Mouse (Mus musculus): ENCODE measurements around the gene Hoxb9. TPM values are rescaled to one million over a fixed set of nuclear protein-coding genes. Genes with fewer than 3 reads are reported as not detected.
A peak's percentile ranks its signal among the peaks of the same experiment; 100 is the strongest.

Gene Hoxb9
- polyA plus RNA-seq, 1 experiment from 2014 or later, result 1.5 TPM

DNA sequence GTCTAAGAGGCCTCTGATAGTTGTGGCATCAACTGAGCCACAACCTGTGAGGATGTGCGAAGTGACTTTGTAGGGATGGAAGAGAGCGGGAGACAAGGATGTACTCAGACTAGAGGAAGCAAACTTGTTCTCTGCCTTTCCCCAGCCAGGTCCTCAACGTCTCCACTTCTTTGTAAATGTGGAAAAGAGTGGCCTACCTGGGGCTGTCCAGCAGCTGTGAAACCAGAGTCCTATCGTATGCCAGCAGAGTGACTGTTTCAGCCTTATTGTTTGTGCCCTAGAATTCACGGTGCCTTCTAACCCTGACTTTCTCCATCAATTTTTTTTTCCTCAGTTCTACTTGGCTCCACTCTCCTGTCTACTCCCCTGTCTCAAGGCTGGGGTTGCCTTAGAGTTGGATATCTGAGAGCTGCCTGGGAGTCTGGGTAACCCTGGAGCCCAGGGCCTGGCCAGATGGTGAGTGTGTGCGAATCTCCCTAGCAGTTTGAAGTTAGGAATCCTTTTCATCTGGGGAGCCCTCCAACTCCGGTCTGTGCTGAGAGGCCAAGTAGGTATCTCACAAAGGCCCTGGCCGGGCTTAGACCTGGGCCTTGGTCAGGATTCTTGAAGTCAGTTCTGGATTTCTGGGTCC is 6.8 kb upstream of the Hoxb9 start:
- Histone ChIP-seq H3K27ac (ENCODE audit: low read depth, low read length) (no peak overlapping the region), H3K9ac (ENCODE audit: low read depth, low read length) (no peak overlapping the region), H3K4me3 (ENCODE audit: low read depth, low read length) (0 out of 2 replicates have a peak overlapping the region, but pooled peaks have one; percentile 5), H3K4me2 (replicated peaks; ENCODE audit: low read depth) (no peak overlapping the region), H3K27me3 (replicated peaks; ENCODE audit: control insufficient read depth, insufficient read depth, low read length) (peaks cover 99% of the 10 kb centered on the region), H3K9me3 (ENCODE audit: control insufficient read depth) (no peaks in the 10 kb centered on the region), H3K36me3 (ENCODE audit: control insufficient read depth, insufficient read depth) (no peaks in the 10 kb centered on the region), H3K4me1 (replicated peaks; ENCODE audit: control insufficient read depth, insufficient read depth, low read length) (no peaks in the 10 kb centered on the region)
- 16% methylated on average over 8 of the region's 8 CpGs for WGBS
- no peak for ATAC-seq
- TF ChIP-seq CTCF (IDR thresholded peaks at IDR 0.05; ENCODE audit: low read depth), result no peak

DNA sequence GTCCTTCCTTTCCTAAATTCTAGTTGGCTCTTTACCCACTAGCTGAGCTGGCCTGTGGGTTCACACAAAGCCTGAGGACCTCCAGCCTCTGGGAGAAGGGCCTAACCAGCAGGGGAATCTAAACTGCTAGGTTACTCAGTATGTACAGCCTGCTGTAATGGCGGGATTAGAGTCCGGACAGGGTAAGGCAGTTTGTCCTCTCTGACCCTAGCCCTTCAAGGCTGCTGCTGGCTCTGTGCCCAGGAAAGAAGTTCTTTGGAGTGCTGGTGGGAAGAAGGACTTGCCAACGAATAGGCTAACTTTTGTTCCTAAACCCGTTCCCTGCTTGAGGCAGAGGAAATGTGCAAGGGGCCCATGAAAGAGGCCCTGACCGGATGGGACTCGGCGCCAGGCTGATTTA is 5.3 kb upstream of the Hoxb9 start:
- WGBS, result 8% methylated on average over 7 of the region's 7 CpGs
- Histone ChIP-seq H3K27me3 (replicated peaks; ENCODE audit: control insufficient read depth, insufficient read depth, low read length) (peaks cover 99% of the 10 kb centered on the region), H3K9me3 (ENCODE audit: control insufficient read depth) (no peaks in the 10 kb centered on the region), H3K4me3 (ENCODE audit: low read depth, low read length) (no peak overlapping the region), H3K36me3 (ENCODE audit: control insufficient read depth, insufficient read depth) (no peaks in the 10 kb centered on the region), H3K27ac (ENCODE audit: low read depth, low read length) (no peak overlapping the region), H3K4me2 (replicated peaks; ENCODE audit: low read depth) (no peak overlapping the region), H3K4me1 (replicated peaks; ENCODE audit: control insufficient read depth, insufficient read depth, low read length) (no peaks in the 10 kb centered on the region), H3K9ac (ENCODE audit: low read depth, low read length) (no peak overlapping the region)
- no peak; the same call in 1 of the 2 replicates for ATAC-seq
- TF ChIP-seq CTCF (IDR thresholded peaks at IDR 0.05; ENCODE audit: low read depth), result no peak

DNA sequence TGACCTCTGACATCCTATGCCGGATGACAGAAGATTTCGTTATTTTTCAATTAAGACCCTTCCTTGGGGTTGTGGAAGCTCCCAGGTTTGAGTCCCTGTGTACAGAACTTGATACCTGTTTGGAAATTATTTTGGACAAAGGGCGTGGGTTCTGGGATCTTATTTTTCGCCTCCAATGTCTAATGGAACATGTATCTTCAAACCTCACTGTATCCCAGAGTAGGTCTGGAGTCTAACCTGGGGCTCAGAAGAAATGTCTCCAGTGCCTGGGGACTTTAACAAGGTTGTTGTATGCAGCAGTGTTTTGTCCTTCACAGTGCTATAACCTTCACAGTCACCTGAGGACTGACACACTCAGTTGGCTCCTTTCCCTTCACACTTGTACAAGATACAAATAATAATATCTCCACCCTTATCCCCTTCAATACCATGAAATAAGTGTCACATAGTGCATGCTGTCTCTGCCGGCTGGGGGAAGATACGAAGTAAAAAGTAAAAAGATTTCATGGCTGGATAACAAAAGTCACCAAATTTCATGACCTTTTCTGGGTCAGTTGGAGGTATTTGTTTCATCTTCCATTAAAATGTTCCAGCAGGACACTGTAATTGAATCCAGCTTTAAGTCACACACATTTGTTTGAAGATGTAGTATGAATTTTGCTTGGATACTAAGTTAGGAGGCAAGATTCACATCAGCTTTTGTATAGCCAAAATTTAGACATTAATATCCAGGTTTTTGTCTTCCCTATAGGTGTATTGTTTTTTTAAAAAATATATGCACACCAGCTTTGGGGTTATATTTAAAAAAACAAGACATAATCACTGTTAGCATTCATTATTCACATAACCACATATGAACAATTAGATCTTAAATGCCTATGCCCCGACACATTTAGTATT is 4.0 kb upstream of the Hoxb9 start:
- no peaks in the 10 kb centered on the region; the same call in 1 of the 2 replicates for H3K4me1 ChIP-seq (replicated peaks; ENCODE audit: control insufficient read depth, insufficient read depth, low read length)

DNA sequence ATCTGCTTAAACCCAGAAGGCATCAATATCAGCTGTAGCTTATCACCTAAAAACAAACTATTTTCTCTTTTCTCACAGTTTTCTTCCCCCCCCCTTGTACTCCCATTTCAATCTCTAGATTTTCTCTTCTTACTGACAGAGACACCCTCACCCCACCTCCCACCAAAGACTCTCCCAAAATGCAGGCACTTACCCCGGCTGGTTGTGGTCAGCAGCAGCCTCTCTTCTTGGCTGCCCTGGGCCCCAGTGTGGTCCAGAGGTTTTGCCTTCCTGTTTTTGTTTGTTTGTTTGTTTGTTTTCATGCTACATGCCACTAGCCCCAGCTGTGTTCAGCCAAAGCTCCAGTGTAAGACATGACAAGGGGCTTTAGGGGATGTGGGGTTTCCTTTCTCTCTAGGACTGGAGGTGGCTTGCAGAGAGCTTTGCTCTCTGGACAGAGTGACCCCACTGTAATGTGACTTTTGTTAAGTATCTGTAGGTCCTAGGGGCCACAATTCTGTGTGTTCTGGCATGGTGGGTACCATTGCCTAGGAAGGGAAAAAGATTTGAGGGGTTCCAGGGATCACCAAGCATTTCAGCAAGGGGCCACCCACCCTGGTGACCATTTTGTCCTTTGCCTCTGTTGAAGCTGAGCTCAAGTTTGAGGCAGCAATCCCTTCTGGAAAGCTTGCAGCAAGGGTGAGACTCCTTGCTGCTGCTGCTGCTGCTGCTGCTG is 3.1 kb upstream of the Hoxb9 start:
- ATAC-seq, result no peak
- Histone ChIP-seq H3K27ac (ENCODE audit: low read depth, low read length) (no peak overlapping the region), H3K9me3 (ENCODE audit: control insufficient read depth) (no peaks in the 10 kb centered on the region), H3K27me3 (replicated peaks; ENCODE audit: control insufficient read depth, insufficient read depth, low read length) (peaks cover 99% of the 10 kb centered on the region), H3K4me2 (replicated peaks; ENCODE audit: low read depth) (no peak overlapping the region), H3K9ac (ENCODE audit: low read depth, low read length) (no peak overlapping the region), H3K4me1 (replicated peaks; ENCODE audit: control insufficient read depth, insufficient read depth, low read length) (no peaks in the 10 kb centered on the region; the same call in 1 of the 2 replicates), H3K36me3 (ENCODE audit: control insufficient read depth, insufficient read depth) (no peaks in the 10 kb centered on the region), H3K4me3 (ENCODE audit: low read depth, low read length) (no peak overlapping the region)
- WGBS, result 34% methylated on average over 1 of the region's 1 CpGs
- TF ChIP-seq CTCF (IDR thresholded peaks at IDR 0.05; ENCODE audit: low read depth), result no peak

More for the DNA sequence above, 4.0 kb upstream of the Hoxb9 start:
- no peaks in the 10 kb centered on the region for H3K36me3 ChIP-seq (ENCODE audit: control insufficient read depth, insufficient read depth)
- no peak for TF ChIP-seq CTCF (IDR thresholded peaks at IDR 0.05; ENCODE audit: low read depth)
- no peak overlapping the region for H3K27ac ChIP-seq (ENCODE audit: low read depth, low read length)
- H3K4me2 ChIP-seq (replicated peaks; ENCODE audit: low read depth), result no peak overlapping the region
- no peak overlapping the region for H3K4me3 ChIP-seq (ENCODE audit: low read depth, low read length)
- WGBS, result 25% methylated on average over 7 of the region's 7 CpGs
- ATAC-seq, result no peak
- H3K9me3 ChIP-seq (ENCODE audit: control insufficient read depth), result no peaks in the 10 kb centered on the region
- peaks cover 99% of the 10 kb centered on the region for H3K27me3 ChIP-seq (replicated peaks; ENCODE audit: control insufficient read depth, insufficient read depth, low read length)
- no peak overlapping the region for H3K9ac ChIP-seq (ENCODE audit: low read depth, low read length)

DNA sequence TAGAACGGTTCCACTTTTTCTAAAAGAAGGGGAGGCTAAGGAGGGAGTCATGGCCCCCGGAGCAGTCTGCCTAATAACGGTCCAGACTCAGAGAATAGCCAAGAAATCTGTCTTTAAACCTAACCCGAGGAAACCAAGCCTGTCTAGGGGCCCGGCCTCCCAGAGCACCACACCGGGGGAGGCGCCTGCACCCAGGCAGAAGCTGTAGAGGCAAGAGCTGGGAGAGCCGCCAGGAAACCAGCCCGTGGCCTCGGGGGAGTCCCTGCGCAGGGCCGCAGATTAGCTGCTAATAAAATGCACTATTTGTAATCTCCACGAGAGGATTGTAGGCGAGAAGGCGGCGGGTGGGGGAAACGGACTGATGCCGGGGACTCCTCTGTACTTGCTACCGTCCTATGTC is 1.4 kb upstream of the Hoxb9 start:
- H3K4me2 ChIP-seq (replicated peaks; ENCODE audit: low read depth), result 0 out of 2 replicates have a peak overlapping the region, but pooled peaks have one; percentile 21
- H3K27me3 ChIP-seq (replicated peaks; ENCODE audit: control insufficient read depth, insufficient read depth, low read length), result peaks cover 99% of the 10 kb centered on the region
- no peaks in the 10 kb centered on the region; the same call in 1 of the 2 replicates for H3K4me1 ChIP-seq (replicated peaks; ENCODE audit: control insufficient read depth, insufficient read depth, low read length)
- no peak for ATAC-seq
- 3% methylated on average over 19 of the region's 19 CpGs for WGBS
- no peaks in the 10 kb centered on the region for H3K36me3 ChIP-seq (ENCODE audit: control insufficient read depth, insufficient read depth)
- no peak overlapping the region; the same call in 1 of the 2 replicates for H3K4me3 ChIP-seq (ENCODE audit: low read depth, low read length)
- no peak overlapping the region for H3K27ac ChIP-seq (ENCODE audit: low read depth, low read length)
- no peak for TF ChIP-seq CTCF (IDR thresholded peaks at IDR 0.05; ENCODE audit: low read depth)
- no peak overlapping the region for H3K9ac ChIP-seq (ENCODE audit: low read depth, low read length)
- H3K9me3 ChIP-seq (ENCODE audit: control insufficient read depth), result no peaks in the 10 kb centered on the region
